Mouse (Mus musculus): Measurements from ENCODE around the gene Ptprr.

GRCm38 (mm10) chr10:116132233-116132632, 114.2 kb downstream of the Ptprr start:
- TF ChIP-seq CTCF (IDR thresholded peaks at IDR 0.05) (no peak), EP300 (IDR thresholded peaks at IDR 0.05; ENCODE audit: insufficient read depth, low read depth, low read length) (no peak)

Measured in heart, adult 2 months (tissue).